Mouse (Mus musculus): ENCODE data around the gene Glud1.

GRCm38 (mm10) chr14:34293641-34294040 lies 16.9 kb upstream of the Glud1 start:
- TF ChIP-seq CTCF (IDR thresholded peaks at IDR 0.05; ENCODE audit: low read depth, low read length): no peak
- TF ChIP-seq POLR2A (IDR thresholded peaks at IDR 0.05; ENCODE audit: insufficient read depth, low read length): no peak
- no peak for TF ChIP-seq EP300 (IDR thresholded peaks at IDR 0.05; ENCODE audit: insufficient read depth, low read depth, low read length)

Measured in ES-Bruce4 (cell line).